Mouse (Mus musculus) midbrain, embryonic 14.5 days (tissue): ENCODE results near the gene Rcc1l. TPM values are rescaled to one million over a fixed set of nuclear protein-coding genes. Genes with fewer than 3 reads are reported as not detected.
A peak's percentile ranks its signal among the peaks of the same experiment; 100 is the strongest.

Experiments
- ATAC-seq: fragments of 200-750 bp; cut with Nextera tagmentation; 2 replicates; pipeline ENCODE4 v1.8.0; 2017; ENCODE audit warnings: moderate number of reproducible peaks, moderate library complexity; ENCODE audit not compliant: low FRiP score, low TSS enrichment
- DNase-seq: peaks from one replicate; pipeline ENCODE4 v3.0.0-alpha.2; 2015
- H3K27ac ChIP-seq: fragments of 300-500 bp; sonication (generic); replicated peaks from 2 replicates; pipeline ENCODE4 v1.5.1; 2014; ENCODE audit warnings: mild to moderate bottlenecking, low read depth, low read length, moderate library complexity
- H3K27me3 ChIP-seq: fragments of 300-500 bp; sonication (generic); 2 replicates; pipeline ENCODE4 v1.6.1; 2014; ENCODE audit warnings: low read length, control low read depth, mixed read lengths; ENCODE audit not compliant: control insufficient read depth, insufficient read depth
- H3K36me3 ChIP-seq: fragments of 300-500 bp; sonication (generic); 2 replicates; pipeline ENCODE4 v1.6.1; 2014; ENCODE audit warnings: low read length, control low read depth; ENCODE audit not compliant: control insufficient read depth, insufficient read depth
- H3K4me1 ChIP-seq: fragments of 300-500 bp; sonication (generic); 2 replicates; pipeline ENCODE4 v1.6.1; 2014; ENCODE audit warnings: mild to moderate bottlenecking, antibody characterized with exemption, low read length, control low read depth; ENCODE audit not compliant: control insufficient read depth, insufficient read depth
- H3K4me2 ChIP-seq: fragments of 300-500 bp; sonication (generic); 2 replicates; pipeline ENCODE4 v1.6.1; 2014; ENCODE audit warnings: mild to moderate bottlenecking, low read length, moderate library complexity
- H3K4me3 ChIP-seq: fragments of 300-500 bp; sonication (generic); replicated peaks from 2 replicates; pipeline ENCODE4 v1.5.1; 2014; ENCODE audit warnings: low read depth, low read length
- H3K9ac ChIP-seq: fragments of 300-500 bp; sonication (generic); replicated peaks from 2 replicates; pipeline ENCODE4 v1.6.1; 2014; ENCODE audit warnings: mild to moderate bottlenecking, low read length, moderate library complexity
- H3K9me3 ChIP-seq: fragments of 300-500 bp; sonication (generic); 2 replicates; pipeline ENCODE4 v1.6.1; 2016; ENCODE audit warnings: low read length, control low read depth, mixed read lengths; ENCODE audit not compliant: control insufficient read depth
- WGBS: fragments of 180-500 bp; shearing (Covaris S2); extraction: QIAGEN DNeasy Blood & Tissue Kit; methylation state at CpG from one replicate; pipeline ENCODE4 v1.1.7; 2014; 5-methylcytosine and 5-hydroxymethylcytosine counted together
- polyA plus RNA-seq: library from polyadenylated mRNA; unstranded; fragments of >200 nt; fragmentation: Nextera tagmentation; extraction: Ambion mirVana; gene quantifications from 2 replicates; pipeline ENCODE4 v1.2.1, GENCODE M21; 2014

Gene Rcc1l
- polyA plus RNA-seq, 1 experiment from 2014 or later = 16.2 TPM

DNA sequence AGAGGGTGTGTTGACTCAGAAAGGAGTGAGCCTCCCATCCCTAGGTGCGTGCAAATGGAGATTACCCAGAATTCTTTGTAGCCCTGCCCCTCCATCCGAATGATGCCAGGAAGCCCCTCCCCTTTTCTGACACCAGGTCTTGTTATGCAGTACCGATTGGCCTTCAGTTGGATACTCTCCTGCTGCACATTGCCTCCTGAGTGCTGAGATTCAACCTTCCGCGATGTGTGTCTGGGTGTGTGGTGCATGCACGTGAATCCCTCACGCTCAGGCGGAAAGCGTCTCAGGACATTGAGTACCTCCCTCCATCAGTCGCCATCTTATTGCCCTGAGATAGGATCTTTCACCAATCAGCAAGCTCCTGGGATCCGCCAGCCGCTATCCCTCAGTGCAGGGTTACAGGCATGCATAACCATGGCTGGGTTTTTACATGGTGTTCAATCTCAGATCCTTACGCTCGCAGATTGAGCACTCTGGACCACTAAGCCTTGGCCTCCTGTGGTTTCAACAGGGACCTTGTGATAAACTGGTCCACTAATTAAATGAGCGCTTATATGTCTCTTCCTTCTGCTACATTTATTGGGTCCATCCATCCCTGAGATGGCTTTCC is 57.7 kb downstream of the Rcc1l start:
- H3K27ac ChIP-seq = no peak overlapping the region
- ATAC-seq = no peak
- peaks cover 18% of the 10 kb centered on the region for H3K36me3 ChIP-seq
- 91% methylated on average over 15 of the region's 15 CpGs for WGBS
- no peak overlapping the region for H3K4me2 ChIP-seq
- H3K9ac ChIP-seq = no peak overlapping the region
- no peaks in the 10 kb centered on the region for H3K27me3 ChIP-seq
- no peaks in the 10 kb centered on the region for H3K4me1 ChIP-seq
- H3K4me3 ChIP-seq = no peak overlapping the region
- DNase-seq = no peak
- no peaks in the 10 kb centered on the region for H3K9me3 ChIP-seq

DNA sequence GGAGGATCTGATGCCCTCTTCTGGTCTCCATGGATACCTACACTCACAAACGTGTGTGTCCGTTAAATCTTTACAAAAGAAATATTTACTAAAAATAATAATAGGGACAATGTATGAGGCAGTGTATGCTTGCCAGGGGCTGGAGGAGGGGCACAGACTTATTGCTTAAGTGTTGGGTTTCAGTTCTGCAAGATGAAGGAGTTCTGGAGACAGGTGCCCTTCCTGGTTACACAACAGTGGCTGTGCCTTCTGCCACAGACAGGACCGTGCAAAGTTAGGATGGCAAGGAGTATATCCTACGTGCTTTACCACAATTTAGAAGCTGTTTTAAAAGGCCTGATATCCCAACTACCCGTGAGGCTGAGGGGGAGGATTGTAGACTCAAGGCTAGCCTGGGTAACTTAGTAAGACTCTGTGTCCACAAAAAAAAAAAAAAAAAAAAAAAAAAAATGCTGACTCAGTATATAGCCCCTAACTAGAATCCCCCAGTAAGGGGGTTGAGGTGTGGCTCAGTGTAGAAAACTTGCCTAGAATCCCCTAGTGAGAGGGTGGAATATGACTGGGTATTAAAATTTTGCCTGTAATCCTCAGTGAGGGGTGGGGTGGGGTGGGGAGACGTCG is 60.8 kb downstream of the Rcc1l start:
- Histone ChIP-seq H3K4me1 (no peaks in the 10 kb centered on the region), H3K4me2 (no peak overlapping the region), H3K36me3 (peaks cover 37% of the 10 kb centered on the region), H3K4me3 (no peak overlapping the region), H3K9me3 (no peaks in the 10 kb centered on the region), H3K9ac (no peak overlapping the region), H3K27ac (no peak overlapping the region), H3K27me3 (no peaks in the 10 kb centered on the region)
- ATAC-seq (no peak), DNase-seq (no peak)
- 93% methylated on average over 7 of the region's 7 CpGs for WGBS

DNA sequence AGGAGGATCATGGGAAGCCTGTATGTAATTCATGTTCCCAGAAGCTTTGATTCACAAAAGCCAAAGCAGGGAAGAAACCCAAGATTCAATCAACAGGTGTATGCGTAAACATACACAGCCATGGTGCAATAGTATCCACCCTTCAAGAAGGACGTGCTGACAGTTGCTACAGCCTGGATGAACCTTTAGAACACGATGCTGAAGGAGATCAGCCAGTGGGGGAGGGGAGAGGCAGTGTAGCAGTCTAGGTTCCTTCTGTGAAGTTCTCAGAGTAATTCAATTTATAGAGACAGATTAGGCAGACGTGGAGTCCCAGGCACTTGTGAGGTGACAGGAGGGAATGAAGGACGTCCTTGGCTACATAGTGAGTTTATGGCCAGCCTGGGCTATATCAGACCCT is 61.6 kb downstream of the Rcc1l start:
- no peaks in the 10 kb centered on the region for H3K4me1 ChIP-seq
- H3K9me3 ChIP-seq = no peaks in the 10 kb centered on the region
- H3K4me2 ChIP-seq = no peak overlapping the region
- 88% methylated on average over 5 of the region's 5 CpGs for WGBS
- H3K9ac ChIP-seq = no peak overlapping the region
- DNase-seq = no peak
- peaks cover 42% of the 10 kb centered on the region for H3K36me3 ChIP-seq
- H3K27ac ChIP-seq = no peak overlapping the region
- ATAC-seq = no peak
- no peaks in the 10 kb centered on the region for H3K27me3 ChIP-seq
- no peak overlapping the region for H3K4me3 ChIP-seq

DNA sequence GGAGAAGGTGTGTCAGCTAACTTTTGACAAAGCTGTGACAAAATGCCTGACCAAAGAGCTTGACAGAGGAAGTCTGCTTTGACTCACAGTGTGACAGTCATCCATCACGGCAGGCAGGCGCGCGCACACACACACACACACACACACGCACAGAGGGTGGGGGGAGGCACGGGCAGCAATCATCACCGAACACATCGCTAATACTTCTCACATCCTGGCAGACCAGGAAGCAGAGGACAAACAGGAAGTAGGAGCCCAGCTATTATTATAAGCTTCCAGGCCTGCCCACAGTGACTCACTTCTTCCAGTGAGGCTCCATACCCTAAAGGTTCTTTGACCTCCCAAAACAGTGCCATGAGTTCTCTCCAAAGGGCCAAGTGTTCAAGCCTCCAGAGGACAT is 70.7 kb downstream of the Rcc1l start:
- Histone ChIP-seq H3K4me3 (no peak overlapping the region), H3K27ac (no peak overlapping the region), H3K4me2 (no peak overlapping the region), H3K9ac (no peak overlapping the region), H3K36me3 (peaks cover 24% of the 10 kb centered on the region), H3K4me1 (peaks cover 12% of the 10 kb centered on the region), H3K27me3 (no peaks in the 10 kb centered on the region), H3K9me3 (no peaks in the 10 kb centered on the region)
- no peak for ATAC-seq
- 88% methylated on average over 8 of the region's 8 CpGs for WGBS
- no peak for DNase-seq

DNA sequence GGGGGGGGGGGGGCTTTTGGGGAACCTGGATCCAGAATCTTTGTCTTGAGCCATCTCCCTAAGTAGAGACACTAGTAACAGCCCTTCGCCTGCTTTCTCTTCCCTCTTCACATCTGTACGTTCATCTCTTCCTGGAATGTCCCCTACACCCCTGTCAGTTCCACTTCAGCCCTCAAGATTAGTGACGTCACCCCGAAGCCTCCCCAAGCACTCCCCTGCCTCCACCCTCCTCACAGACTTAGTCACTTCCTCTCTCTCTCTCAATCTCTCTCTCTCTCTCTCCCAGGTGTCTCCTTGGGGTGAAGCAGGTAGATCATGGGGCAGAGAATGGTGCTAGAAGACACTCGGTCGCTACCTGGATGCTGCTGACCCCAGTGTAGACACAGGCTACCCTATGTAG is 73.9 kb downstream of the Rcc1l start:
- no peak overlapping the region for H3K9ac ChIP-seq
- no peaks in the 10 kb centered on the region for H3K27me3 ChIP-seq
- H3K4me2 ChIP-seq = peak overlapping the region; percentile 90
- ATAC-seq (no peak), DNase-seq (no peak)
- H3K4me1 ChIP-seq = peaks cover 14% of the 10 kb centered on the region
- WGBS = 71% methylated on average over 6 of the region's 6 CpGs
- H3K4me3 ChIP-seq = no peak overlapping the region
- no peak overlapping the region for H3K27ac ChIP-seq
- peaks cover 13% of the 10 kb centered on the region for H3K36me3 ChIP-seq
- H3K9me3 ChIP-seq = no peaks in the 10 kb centered on the region

DNA sequence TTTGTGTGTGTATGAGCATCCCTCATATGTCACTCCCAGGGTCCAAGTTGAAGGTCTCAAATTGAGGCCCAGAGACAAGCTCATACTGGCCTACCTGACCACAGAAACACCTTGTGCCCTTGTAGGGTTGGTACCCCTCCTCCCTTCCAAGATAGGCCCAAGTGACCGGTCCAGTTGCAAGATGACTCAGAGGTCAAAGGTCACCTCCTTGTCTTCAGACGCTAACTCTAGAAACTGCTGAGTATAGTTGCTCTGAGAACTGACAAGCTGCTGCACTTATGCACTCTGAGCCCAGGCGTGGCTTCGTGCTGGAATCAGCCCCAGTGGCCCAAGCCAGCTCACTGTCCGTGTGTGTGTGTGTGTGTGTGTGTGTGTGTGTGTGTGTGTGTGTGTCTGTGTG is 74.7 kb downstream of the Rcc1l start:
- H3K4me3 ChIP-seq = peak overlapping the region; percentile 81
- H3K27me3 ChIP-seq = no peaks in the 10 kb centered on the region
- peaks cover 13% of the 10 kb centered on the region for H3K36me3 ChIP-seq
- DNase-seq = no peak
- no peaks in the 10 kb centered on the region for H3K9me3 ChIP-seq
- no peak overlapping the region for H3K27ac ChIP-seq
- peak overlapping the region; percentile 90 for H3K4me2 ChIP-seq
- 37% methylated on average over 5 of the region's 5 CpGs for WGBS
- ATAC-seq = no peak
- peaks cover 14% of the 10 kb centered on the region for H3K4me1 ChIP-seq
- peak overlapping the region; percentile 82; the same call in 1 of the 2 replicates for H3K9ac ChIP-seq

DNA sequence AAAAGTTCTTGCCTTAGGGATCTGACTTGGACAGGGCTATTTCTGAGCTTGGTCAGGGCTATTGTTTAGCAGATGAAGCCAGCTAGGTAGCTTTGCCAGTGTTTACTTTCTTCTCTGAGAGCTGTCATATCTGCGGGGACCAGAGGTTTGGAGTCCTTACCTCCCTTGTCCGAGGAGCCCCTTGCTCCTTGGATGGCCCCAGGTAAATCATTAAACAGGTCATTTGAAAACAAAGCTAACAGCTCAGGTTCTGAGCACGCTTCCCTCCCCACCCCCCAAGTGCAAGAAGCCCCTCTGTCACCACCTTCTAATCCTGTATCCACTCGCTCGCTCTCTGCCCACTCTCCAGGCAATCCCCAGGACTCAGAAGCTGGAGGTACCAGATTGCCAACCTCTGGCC is 75.3 kb downstream of the Rcc1l start:
- Histone ChIP-seq H3K27me3 (no peaks in the 10 kb centered on the region), H3K4me2 (peak overlapping the region; percentile 90), H3K36me3 (peaks cover 12% of the 10 kb centered on the region), H3K9me3 (no peaks in the 10 kb centered on the region), H3K9ac (peak overlapping the region; percentile 82; the same call in 1 of the 2 replicates), H3K4me1 (peaks cover 14% of the 10 kb centered on the region), H3K27ac (no peak overlapping the region), H3K4me3 (peak overlapping the region; percentile 81)
- ATAC-seq = no peak
- DNase-seq = no peak
- 49% methylated on average over 5 of the region's 5 CpGs for WGBS

DNA sequence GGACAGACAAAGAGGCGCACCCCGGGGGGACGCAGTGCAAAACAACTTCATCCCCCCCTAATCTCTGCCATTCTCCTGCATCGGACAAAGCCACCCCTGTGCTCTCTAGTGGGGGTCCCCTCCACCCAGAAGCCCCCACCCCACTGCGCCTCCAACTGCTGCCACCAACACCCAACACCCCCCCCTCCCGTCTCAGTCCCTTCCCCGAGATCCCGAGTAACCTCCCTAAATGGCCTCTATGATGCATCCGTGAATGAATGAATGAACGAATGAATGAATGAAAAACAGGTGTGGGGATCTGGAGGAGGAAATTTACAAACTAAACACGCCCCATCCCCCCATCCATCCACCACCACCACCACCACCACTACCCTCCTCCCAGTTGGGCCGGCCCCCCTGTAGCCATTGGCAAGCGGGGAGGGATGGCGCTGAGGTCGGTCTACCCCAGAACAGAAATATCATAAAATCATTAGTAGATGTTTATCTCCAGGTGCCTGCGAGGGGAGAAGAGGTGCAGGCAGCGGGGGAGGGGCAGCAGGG is 76.3 kb downstream of the Rcc1l start:
- WGBS = 2% methylated on average over 13 of the region's 17 CpGs
- peaks cover 2% of the 10 kb centered on the region for H3K36me3 ChIP-seq
- ATAC-seq = peak; percentile 36

More for the DNA sequence above, 76.3 kb downstream of the Rcc1l start:
- H3K9ac ChIP-seq = peak overlapping the region; percentile 82
- H3K4me1 ChIP-seq = peaks cover 14% of the 10 kb centered on the region
- peak overlapping the region; percentile 81 for H3K4me3 ChIP-seq
- no peaks in the 10 kb centered on the region for H3K9me3 ChIP-seq
- peak; percentile 56 for DNase-seq
- H3K4me2 ChIP-seq = peak overlapping the region; percentile 90
- peak overlapping the region; percentile 91 for H3K27ac ChIP-seq
- H3K27me3 ChIP-seq = no peaks in the 10 kb centered on the region
